Mouse (Mus musculus) mature B cell (primary cell): ENCODE data around the gene Sowaha.
"Not testable (repeated sequence)": the region's sequence is repeated elsewhere in the genome, so short reads cannot be mapped to it uniquely, and the experiment has no call there.

Source experiments
- in situ Hi-C: fragments of 300-500 bp; cut with MboI; formaldehyde crosslinking; loops from 2 replicates; pipeline ENCODE4 v1.14.3; 2019

Sowaha gene

DNA sequence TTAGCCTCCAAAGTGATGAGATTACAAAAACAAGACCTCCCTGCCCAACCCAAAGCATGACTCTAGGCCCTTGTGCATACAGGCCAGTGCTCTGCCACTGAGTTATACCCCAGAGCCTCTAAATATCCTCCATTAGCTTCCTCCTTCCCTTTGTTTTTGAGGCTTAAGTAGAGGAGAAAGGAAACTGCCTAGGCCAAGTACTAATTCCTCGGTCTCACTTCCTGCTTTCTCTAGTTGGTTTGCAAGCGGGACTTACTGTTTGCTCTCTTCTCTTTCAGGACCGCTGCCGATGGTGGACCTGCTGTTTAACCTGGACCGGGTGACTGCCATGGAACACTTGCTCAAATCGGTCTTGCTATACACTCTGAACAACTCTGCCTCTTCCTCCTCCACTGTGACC, 43.7 kb downstream of the Sowaha start:
- in situ Hi-C loops: no loop called here

GRCm38 (mm10) chr11:53435504-53435903, 44.6 kb downstream of the Sowaha start:
- in situ Hi-C loops: no loop called here

- in situ Hi-C loops: no loop called here
These were observed 47.0 kb downstream of the Sowaha start for GRCm38 (mm10) chr11:53433057-53433456.

DNA sequence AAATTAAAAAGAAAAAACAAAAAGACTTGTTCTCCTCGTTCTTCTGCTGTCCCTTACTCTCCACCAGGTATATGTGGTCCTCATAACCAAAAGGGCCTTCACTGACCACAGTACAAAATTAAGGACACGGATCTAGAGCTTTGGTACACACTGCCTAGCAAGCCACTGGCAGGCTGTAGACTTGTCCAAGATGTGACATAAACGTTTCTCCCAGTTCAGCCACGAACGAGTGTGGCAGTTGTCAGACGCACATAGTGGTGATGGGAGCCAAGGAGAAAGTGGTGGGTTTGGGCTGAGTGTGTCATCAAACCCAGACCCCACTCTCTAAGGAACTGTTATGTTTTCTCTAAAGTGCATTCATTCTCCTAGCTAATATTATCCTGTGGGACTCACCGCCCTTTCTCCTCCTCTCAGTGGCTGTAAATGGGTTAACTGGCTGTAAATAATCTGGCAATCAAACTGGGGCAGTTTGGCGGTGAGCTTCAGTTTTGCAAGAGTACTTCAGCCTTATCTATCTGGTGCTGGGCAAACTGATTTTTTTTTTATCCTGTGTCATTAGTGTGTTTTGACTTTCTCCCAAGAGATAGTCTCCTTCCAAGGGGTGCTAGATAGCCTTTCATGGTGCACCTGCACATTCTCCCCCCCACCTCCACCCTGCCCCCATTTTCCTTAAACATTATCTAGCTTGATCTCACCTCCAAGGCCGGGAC, 48.6 kb downstream of the Sowaha start:
- in situ Hi-C loops: no loop called here

GRCm38 (mm10) chr11:53430670-53431346, 49.3 kb downstream of the Sowaha start, which contains the start of the genes Uqcrq and Gdf9:
TSS of gene Uqcrq (minus strand) at chr11:53430831.
TSS of gene Gdf9 (plus strand) at chr11:53431023.
- in situ Hi-C loops: no loop called here

DNA sequence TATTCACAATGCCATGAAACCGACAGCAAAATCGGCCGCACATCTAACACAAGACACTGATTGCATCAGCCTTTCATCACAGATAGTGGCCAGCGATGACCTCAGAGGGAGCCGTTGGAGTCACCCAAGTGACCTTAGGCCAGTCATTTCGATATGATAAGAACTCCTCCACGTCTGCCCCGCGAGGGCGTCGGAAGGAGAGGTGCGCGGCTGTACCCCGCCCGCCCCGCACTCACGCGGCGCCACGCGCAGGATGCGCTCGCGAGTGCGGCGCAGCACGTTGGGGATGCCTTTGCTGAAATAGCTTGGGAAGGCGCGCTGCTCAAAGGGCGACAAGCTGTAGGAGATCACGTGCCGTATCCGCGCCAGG, 49.8 kb downstream of the Sowaha start:
- in situ Hi-C loops: no loop called here

GRCm38 (mm10) chr11:53429182-53429581, 50.9 kb downstream of the Sowaha start:
- in situ Hi-C loops: no loop called here

DNA sequence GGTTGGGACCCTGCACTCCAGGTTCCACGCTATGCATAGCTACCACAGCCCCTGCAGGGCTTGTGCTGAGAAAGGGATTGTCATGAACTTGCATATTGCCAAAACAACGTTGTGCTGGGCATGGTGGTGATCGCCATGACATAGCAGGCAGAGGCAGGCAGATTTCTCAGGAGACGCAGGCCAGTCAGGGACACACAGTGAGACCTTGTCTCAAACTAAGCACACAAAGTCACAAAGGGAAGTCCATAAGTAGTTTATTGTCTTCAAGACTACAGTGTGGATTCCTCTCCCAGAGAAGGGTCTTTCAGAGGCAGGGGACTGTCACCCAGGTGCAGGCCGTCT, 51.4 kb downstream of the Sowaha start:
- in situ Hi-C loops: no loop called here

- in situ Hi-C loops: no loop called here
These were observed 51.9 kb downstream of the Sowaha start for GRCm38 (mm10) chr11:53427993-53428715.

GRCm38 (mm10) chr11:53426914-53427313, 53.2 kb downstream of the Sowaha start:
- in situ Hi-C loops: not testable (repeated sequence)
